Mouse (Mus musculus): ENCODE results near the gene Oaz3. TPM values are rescaled to one million over a fixed set of nuclear protein-coding genes. Genes with fewer than 3 reads are reported as not detected.

Oaz3 gene
- 28.5 and 31.4 TPM in 2 replicates for polyA plus RNA-seq (2012; rRNA removed)

DNA sequence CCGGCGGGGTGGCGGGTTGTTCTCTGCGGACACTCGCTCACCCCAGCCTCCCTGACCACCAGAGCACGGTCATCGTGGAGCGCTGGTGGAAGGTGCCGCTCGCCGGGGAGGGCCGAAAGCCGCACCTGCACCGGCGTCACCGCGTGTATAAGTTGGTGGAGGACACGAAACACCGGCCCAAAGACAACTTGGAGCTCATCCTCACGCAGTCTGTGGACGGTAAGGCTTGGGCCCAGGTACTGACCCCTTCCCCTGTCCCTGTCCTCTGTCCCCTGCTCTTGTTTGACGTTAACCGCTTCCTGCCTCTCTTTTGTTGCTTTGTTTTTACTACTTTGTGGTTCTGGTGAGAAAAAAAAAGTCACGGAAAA lies at the start of gene Oaz3:
Oaz3 (minus strand) TSS at position 319 of the 368 bp plus-strand sequence.
- DNase-seq (ENCODE audit: low read depth): no peak

DNA sequence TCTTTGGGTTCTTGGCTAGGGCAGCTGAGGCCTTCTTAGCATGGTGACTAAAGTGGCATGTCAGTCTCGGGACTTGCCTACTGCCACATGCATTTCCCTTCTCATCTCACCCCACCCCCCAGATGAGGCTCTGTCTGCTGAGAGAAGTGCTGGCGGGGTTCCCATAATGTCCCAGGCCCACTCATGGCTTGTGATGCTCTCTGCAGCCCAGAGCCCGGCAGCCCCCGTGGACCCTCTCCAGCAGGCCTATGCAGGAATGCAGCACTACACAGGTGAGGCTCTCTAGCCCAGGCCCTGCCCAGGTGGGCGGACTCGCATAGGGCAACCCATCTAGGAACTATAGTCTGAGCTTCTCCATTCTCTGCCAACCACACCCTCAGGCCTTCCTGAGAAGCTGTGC lies 43.9 kb upstream of the Oaz3 start:
- DNase-seq (ENCODE audit: low read depth): no peak

DNA sequence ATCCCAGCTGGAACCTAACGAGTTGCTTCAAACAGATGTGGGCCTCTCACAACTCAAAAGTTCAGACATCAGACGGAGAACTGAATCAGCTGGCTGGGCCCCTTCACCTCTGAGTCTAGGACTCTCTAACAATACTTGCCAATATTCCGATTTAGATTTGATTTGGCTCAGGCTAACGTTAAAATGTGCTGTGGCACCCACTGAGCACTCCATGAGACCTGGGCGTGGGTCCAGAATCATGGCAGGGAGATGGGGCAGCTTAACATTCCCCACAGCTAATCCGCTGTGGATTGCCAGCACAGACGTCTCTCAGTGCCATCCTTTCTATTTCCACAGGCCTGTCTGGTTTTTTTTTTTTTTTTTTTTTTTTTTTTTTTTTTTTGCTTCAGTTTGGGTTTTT lies 42.2 kb upstream of the Oaz3 start:
- no peak for DNase-seq (ENCODE audit: low read depth)

DNA sequence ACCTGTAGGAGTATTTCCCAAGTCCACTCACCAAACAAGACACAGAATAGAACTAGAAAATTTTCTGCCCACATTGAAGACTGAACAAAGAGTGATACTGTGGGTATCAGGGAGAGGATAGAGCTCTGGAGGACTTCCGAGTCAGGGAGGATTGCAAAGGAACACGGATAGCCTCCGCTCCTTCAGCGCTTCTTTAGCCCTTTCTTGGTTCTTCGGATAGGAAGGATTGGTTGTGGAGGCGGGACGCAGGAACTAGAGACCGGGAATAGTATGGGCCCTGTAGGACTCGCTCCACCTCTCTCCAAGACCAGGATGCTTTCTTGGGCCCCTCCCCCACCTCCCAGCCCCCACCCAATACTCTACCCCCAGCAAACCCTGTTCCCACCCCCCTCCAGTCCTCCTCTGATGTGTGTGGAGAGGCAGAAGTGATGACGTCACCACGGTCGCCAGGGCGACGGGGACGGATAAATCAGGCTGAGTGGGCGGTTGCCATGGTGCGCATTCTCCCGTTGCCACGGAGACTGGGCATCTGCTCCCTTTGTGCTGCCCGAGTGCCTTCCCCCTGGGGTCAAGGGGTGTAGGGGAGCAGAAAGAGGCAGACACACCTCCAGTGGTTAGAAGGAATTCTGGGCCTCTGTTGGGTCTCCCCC lies 40.2 kb upstream of the Oaz3 start:
- DNase-seq (ENCODE audit: low read depth): no peak

DNA sequence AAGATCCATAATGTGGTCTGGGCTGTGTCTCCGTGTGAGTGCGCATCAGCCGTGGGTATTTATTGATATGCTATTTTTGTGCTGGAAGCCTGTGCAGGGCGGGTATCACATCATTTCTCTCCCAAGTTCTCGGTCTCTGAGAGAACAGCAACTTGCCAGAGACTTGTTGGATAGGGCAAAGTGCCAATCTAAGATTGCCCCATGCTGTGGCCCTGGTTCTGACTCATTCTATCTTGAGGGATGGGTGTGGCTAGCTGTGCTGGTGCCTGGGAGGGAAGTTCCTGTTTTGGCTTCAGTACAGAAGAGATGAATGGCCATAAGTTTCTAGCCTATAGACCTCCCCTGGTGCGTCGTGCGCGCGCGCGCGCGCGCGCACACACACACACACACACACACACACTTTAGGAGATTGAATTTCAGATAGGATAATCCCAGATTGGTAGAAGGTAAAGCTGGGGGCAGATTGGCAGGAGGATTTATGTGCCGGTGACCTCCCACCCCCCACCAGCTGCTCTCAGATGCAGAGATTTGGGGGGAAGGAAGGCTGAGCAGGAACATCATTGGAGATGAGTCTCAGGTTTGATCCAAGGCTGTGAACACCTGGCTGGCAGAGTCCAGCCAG lies 39.2 kb upstream of the Oaz3 start:
- DNase-seq (ENCODE audit: low read depth): no peak

DNA sequence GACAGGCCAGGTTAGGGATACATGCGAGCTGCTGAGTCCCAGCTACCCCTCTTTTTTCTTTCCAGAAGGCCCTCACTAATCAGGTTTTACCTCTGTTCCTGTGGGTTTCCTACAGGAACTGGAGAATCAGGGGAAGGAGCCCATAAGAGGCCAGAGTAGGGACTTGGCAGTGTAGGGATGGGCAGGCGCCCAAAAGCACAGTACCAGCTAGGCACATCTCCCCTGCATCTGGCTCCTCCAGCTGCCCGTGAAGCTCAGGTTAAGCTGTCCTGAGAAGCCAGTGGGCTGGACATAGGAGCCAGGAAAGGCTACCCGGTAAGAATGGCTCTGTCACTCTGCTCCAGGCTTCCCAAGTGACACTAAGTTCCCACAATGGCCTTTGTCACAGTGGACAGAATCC lies 37.7 kb upstream of the Oaz3 start:
- no peak for DNase-seq (ENCODE audit: low read depth)

DNA sequence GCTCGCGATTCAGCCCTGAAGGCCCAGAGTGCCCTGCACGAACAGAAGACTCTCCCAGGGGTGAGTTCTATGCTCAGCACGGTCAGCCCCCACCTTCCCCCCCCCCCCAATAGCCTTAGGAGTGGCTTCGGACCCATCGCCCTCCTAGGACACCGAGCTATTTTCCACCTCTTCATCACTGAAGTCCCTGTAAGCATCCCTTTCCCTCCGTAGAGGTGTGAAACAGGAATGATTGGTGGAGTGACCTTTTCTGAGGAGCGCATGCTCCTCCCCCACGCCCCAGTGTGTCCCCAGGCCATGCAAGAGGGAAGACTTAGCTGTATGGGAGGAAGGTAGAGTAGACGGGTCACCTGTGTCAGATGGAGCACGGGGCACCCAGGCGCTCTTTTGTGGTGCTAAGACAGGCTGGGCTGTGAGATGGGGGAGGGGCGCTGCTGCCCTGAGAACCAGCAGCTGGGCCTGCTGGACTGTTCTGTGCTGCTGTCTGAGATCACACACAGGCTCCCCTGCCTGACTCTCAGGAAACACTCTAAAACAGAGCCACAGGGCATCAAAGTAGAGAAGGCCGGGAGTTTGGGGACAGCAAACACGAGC lies 36.7 kb upstream of the Oaz3 start, which contains the start of gene Riiad1:
Riiad1 (minus strand) TSS at position 51 of the 594 bp plus-strand sequence.
- DNase-seq (ENCODE audit: low read depth): no peak

DNA sequence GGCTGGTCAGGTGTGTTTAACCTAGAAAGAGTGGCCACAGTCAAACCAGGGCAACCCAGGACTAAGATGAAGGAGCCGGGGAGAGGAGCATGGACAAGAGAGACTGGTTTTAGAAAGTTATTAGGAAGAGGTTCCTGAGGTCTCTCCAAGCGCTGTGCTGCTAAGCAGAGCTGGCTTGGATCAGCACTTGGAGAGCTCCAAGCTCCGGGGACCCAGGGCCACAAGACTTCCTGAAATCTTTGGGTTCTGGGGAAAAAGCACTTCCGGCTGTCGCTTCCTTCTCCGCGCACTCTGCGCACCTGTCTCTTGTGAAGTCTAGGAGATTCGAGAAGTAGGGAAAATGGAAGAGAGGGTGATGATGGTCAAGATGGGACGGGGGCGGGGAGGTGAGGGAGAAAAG lies 35.8 kb upstream of the Oaz3 start:
- DNase-seq (ENCODE audit: low read depth): no peak

DNA sequence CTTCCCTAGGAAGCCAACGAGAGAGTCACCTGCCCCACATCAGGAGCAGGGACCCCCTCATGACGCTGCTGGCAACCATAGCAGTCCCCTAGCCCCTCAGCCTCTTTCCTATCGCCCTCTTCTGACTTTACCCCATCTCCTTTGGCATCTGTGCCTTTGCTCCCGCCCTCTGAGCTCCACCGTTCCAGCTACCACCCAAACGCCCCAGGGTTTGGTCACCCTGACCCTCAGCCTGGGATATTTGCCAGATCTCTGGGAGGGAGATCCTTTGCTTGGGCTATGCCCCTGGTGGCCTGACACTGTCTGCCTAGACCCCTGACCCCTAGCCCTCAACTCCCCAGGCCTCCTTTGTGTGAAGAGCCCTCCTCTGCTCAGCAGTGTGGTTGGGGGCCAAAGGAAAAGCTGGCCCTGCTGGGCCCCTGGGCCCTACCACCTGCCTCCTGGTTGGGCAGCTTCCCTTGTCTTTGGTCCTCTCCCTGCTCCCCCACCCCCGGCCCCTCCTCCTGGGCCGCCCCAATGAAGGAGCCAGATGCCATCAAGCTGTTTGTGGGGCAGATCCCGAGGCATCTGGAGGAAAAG lies 35.0 kb upstream of the Oaz3 start:
- no peak for DNase-seq (ENCODE audit: low read depth)

DNA sequence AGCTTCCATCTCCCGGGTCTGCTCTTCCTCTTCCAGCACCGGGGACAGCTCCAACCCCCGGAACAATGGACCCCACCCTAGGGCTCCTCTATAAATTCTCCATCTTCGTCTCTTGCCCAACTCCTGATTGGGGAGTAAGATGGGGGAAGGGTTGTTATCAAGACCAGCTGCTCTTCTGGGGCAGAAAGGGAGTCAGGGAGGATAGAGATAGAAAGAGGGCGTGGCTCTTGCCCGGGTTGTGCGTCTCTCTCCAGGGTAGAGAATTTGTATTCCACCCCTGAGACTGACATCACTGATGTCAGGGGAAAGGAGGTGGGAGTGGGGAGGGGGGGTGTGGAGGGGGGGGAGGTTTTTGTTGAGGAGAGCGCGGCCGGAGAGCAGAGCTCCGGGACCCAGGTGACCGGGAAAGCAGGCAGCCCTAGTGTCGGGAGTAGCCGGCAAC lies 34.3 kb upstream of the Oaz3 start, which contains the start of gene Celf3:
Celf3 (plus strand) TSS at position 315 of the 442 bp plus-strand sequence.
- DNase-seq (ENCODE audit: low read depth): no peak

DNA sequence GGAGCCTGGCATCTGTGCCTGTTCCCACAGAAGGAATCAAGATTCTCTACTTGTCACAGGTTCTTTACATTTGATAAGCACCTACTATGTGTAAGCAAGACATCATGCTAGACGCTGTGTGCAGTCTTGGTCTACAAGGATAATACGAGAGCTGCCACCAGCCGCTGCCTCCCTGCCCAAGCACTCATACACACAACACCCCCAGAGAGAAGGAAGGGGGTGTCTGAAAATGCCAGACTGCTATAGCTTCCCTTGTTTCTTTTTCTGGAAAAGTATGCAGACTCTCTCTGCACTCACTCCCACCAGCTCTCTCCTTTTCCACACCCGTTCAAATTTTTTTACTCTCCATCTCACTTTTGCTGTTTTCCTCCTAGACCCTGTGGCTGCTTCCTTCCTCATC lies 33.7 kb upstream of the Oaz3 start:
- DNase-seq (ENCODE audit: low read depth): no peak

DNA sequence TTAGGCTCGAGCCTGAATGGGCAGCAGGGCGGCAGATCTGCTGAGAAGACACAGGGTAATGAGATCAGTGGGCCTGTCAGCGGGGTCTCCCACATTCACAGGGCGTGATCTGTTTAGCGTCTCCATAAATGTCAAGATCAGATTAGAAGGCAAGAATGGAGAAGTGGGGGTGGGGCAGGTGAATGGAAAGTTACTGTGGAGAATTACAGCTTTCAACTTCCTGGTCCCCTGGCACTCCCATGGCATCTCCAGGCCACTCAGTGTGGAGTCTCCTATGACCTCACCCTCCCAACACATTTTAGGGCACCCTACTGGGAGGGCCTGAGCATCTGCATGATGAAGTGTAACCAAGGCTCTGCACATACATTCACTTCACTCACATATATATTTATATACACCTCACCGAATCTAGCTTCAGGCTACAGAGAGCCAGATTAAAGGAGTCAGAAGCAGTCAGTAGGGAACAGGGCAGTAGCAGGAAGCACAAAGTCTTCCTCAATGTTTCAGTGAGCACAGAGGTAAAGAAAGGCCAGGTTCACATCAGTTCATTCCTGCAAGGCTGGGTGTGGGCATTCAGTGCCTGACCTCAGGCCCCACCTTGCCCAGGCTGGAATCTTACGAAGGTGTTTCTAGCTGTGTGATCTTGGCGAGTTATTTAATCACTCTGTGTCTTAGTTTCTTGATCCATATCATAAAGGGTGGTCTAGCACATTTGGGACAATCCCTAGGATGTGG lies 32.8 kb upstream of the Oaz3 start:
- DNase-seq (ENCODE audit: low read depth): no peak

DNA sequence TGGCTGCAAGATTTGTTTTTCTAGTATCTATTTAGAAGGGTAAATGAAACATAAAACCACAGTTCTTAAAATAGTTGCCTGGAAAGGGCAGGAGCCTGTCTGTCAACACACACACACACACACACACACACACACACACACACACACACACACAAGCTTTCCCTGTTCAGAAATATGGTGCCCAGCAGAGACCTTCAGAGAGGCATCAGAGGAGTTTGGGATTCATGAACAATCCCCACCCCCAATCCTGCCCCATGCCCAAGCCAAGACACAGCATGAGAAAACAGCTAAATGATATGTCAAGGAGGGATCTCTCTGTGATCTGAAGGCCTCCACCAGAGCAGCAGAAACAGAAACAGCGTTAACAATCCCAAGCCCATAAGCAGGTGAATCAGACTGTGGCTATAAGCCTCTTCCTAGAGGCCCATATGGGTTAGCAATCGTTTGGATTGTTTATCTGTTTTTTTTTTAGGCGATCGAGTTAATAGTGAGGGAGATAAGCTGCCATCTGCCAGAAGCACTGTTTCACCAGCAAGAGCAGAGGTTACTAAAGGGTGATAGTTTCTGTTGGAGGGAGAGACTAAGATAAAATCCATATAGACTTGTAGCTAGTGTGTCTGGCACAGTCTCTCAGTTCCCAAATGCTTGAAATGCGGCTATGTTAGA lies 30.0 kb upstream of the Oaz3 start:
- no peak for DNase-seq (ENCODE audit: low read depth)

DNA sequence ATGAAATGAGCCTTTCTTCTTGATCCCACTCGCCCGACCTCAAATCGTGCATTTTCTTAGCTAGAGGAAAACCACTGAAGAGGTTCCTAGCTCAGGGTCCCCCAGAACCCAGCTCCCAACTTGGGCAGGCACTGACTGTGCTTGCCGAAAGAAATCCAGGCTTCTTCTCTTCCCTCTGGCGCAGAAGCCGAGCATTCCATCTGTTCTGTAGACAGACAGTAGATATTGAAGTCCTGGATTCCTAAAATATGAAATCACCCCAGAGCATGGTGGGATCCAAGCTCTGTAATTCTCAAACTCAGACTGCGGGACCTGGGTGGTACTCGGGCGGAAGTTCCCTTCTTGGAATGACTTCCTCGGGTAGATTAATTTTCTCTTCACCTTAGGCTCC lies 29.4 kb upstream of the Oaz3 start:
- no peak for DNase-seq (ENCODE audit: low read depth)

DNA sequence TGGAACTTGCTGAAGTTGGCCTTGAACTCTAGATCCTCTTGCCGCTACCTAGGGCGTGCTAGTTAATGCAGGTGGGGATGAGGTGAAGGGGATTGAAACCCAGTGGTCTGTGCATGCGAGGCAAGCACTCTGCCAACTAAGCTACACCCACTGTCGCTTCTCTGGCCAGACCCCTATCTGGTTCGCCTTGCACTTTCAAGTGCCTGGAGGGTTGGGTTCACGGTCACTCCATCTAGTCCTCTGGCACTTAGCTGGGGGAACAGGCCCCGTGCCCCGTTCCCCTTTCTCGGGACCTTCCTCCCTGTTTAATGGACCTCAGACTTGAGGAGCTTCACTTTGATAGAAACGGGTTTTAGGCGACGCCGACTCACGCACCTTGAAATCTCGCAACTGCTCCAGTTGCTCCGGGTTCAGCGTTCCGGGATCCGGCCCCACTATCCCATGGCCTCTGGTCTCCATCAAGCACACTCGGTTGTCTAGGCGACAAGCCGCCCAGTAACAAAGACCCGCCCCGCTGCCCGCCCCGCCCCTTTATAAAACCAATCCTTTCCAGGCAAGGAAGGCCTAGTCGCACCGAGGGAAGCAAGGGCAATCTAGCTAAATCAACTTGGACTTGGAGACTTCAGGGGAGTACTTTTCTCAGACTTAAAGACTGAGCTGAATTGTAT lies 28.9 kb upstream of the Oaz3 start:
- DNase-seq (ENCODE audit: low read depth): no peak

DNA sequence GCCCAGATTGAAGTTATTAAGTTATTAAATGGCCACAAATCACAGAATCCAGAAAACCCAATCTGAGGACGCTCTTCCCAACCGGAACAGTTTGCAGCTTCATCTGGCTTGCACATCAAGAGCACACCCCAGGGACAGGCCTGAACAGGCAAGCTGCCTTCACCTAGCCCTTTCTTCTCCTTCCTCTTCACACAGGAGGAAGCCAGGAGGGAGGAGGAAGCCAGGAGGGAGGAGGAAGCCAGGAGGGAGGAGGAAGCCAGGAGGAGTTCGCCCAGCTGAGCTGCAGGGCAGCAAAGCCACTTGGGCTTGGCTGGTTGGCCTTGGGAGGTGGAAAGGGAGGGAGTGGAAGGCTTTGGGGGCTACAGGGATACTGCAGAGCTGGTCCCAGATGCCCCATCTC lies 25.2 kb upstream of the Oaz3 start:
- no peak for DNase-seq (ENCODE audit: low read depth)

DNA sequence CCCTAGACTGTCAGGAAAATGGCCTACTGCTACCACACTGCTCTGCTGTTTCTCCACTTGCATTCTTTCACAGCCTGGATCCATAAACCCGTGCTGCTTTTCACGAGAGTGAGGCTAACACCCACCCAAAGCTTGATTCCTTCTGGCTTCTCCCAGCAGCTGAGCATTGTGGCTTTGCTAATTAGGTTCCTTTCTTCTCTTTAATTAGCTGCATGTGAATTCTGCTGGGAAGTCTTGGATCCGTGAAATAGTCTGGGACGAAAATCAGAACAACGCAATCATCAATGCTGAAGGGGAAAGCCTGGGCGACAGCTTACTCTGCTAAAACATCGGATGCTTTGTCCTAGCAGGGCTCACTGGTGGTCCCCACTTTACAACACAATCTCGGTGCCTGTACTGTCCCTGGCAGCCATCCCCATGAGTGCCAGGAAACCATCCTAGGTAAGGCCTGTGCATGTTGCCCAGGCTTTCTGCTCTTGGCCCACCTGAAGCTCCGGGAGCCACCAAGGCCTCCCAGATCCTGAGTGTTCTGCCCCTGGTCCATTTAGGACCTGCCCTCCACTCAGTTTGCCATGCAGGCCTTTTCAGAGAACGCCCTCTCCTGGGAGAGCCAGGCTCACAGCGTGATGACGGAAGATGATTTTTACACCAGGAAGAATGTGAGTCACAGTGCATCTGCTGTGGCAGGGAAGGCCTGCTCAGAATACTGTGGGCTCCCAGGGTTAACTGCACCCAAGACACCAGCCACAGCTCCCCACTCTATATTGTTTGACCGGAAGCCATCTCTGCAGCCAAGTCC lies 22.1 kb upstream of the Oaz3 start:
- no peak for DNase-seq (ENCODE audit: low read depth)

DNA sequence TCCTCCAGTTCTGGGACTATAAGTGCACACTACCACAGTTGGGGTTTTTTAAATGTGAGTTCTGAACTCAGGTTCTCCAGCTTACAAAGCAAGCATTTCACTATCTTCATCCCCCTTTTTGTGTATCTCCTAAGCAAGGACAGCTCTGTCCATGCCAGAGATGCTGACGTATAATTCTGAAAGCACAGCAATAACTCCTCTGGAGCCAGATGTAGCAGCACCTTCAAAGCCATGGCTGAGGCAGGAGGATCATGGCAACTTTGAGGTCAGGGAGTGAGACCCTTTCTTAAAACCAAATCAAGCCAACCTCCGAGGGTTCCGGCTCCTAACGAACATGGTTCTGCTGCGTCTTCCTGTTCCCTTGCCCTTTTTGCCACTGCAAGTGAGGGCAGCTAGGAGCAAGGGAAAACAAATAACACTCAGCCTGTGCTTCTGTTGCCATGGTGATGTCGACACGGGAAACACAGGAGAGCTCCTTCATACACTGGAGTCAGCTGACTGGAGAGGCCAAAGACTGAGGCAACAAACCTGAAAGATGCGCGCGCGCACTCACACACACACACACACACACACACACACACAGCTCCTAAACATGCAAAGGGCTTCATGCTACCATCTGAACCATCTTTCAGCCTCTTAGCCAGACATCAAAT lies 20.3 kb upstream of the Oaz3 start:
- no peak for DNase-seq (ENCODE audit: low read depth)

DNA sequence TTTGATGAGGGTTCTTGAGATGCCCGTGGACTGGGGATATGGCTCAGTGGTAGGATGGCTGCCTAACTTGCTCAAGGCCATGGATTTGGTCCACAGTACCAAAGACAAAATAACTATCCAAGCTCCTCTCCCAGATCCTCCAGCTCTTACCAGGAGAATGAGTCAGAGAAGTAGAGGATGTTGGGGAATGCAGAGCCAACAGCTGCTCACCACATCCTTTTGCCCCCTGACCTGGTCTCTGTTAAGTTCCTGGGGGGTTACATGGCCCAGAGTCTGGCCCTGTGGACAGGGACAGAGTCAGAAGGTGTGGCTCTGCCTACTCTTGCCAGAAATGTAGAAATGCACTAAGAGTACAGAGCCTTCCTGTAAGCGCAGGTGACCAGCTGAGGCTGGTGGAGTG lies 16.1 kb upstream of the Oaz3 start:
- no peak for DNase-seq (ENCODE audit: low read depth)

DNA sequence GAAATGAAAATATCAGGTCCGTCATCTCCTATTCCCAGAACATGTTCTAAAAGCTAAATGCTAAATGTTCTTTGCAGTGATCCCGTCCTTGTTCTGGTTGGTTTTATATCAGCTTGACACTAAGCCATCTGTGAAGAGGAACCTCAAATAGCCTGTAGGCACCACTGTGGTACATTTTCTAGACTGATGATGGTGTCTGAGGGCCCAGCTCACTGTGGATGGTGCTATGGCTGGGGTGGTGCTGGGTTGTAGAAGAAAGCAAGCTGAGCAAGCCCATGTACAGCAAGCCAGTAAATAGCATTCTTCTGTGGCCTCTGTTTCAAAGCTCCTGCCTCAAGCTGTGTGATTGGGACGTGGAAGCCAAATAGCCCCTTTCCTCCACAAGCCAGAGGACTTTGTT lies 13.3 kb upstream of the Oaz3 start:
- no peak for DNase-seq (ENCODE audit: low read depth)

Measured in gonadal fat pad, adult 2 months (tissue).